Mouse (Mus musculus): ENCODE data around the gene Mras. TPM values are rescaled to one million over a fixed set of nuclear protein-coding genes. Genes with fewer than 3 reads are reported as not detected.

Gene Mras
- polyA plus RNA-seq, 1 experiment from 2014 or later, result 57.9 TPM

GRCm38 (mm10) chr9:99434892-99435618, 2.1 kb downstream of the Mras start:
- H3K36me3 ChIP-seq (ENCODE audit: control insufficient read depth, insufficient read depth, low read length), result no peaks in the 10 kb centered on the region
- WGBS, result 20% methylated on average over 14 of the region's 14 CpGs
- no peaks in the 10 kb centered on the region for H3K9me3 ChIP-seq (ENCODE audit: control insufficient read depth, low read length)
- peak overlapping the region; percentile 77 for H3K4me2 ChIP-seq (ENCODE audit: low read depth, low read length)
- peak overlapping the region; percentile 95 for H3K4me3 ChIP-seq (ENCODE audit: low read depth, low read length)
- H3K9ac ChIP-seq (replicated peaks; ENCODE audit: low read depth, low read length), result peak overlapping the region; percentile 91
- peak overlapping the region; percentile 85 for H3K27ac ChIP-seq (ENCODE audit: low read depth, low read length)
- H3K4me1 ChIP-seq (ENCODE audit: control insufficient read depth, insufficient read depth, low read length), result peaks cover 27% of the 10 kb centered on the region
- H3K27me3 ChIP-seq (ENCODE audit: control insufficient read depth, insufficient read depth, low read length), result no peaks in the 10 kb centered on the region
- peak; percentile 36; the same call in 1 of the 2 replicates for ATAC-seq (ENCODE audit: low read depth)

- Histone ChIP-seq H3K9me3 (ENCODE audit: control insufficient read depth, low read length) (no peaks in the 10 kb centered on the region), H3K9ac (replicated peaks; ENCODE audit: low read depth, low read length) (no peak overlapping the region), H3K36me3 (ENCODE audit: control insufficient read depth, insufficient read depth, low read length) (no peaks in the 10 kb centered on the region), H3K4me2 (ENCODE audit: low read depth, low read length) (no peak overlapping the region), H3K4me1 (ENCODE audit: control insufficient read depth, insufficient read depth, low read length) (peaks cover 26% of the 10 kb centered on the region), H3K4me3 (ENCODE audit: low read depth, low read length) (no peak overlapping the region), H3K27me3 (ENCODE audit: control insufficient read depth, insufficient read depth, low read length) (no peaks in the 10 kb centered on the region), H3K27ac (ENCODE audit: low read depth, low read length) (no peak overlapping the region)
- ATAC-seq (ENCODE audit: low read depth), result no peak
- WGBS, result 85% methylated on average over 4 of the region's 4 CpGs
Observed at GRCm38 (mm10) chr9:99432478-99432877, 4.7 kb downstream of the Mras start.

- H3K4me1 ChIP-seq (ENCODE audit: control insufficient read depth, insufficient read depth, low read length), result peaks cover 22% of the 10 kb centered on the region
- WGBS, result 73% methylated on average over 6 of the region's 6 CpGs
- ATAC-seq (ENCODE audit: low read depth), result no peak
- no peak overlapping the region for H3K4me2 ChIP-seq (ENCODE audit: low read depth, low read length)
- no peak overlapping the region for H3K27ac ChIP-seq (ENCODE audit: low read depth, low read length)
- no peaks in the 10 kb centered on the region for H3K36me3 ChIP-seq (ENCODE audit: control insufficient read depth, insufficient read depth, low read length)
- no peaks in the 10 kb centered on the region for H3K27me3 ChIP-seq (ENCODE audit: control insufficient read depth, insufficient read depth, low read length)
- no peaks in the 10 kb centered on the region for H3K9me3 ChIP-seq (ENCODE audit: control insufficient read depth, low read length)
- H3K4me3 ChIP-seq (ENCODE audit: low read depth, low read length), result no peak overlapping the region
- no peak overlapping the region for H3K9ac ChIP-seq (replicated peaks; ENCODE audit: low read depth, low read length)
Observed at GRCm38 (mm10) chr9:99431963-99432362, 5.2 kb downstream of the Mras start.

GRCm38 (mm10) chr9:99431346-99431745, 5.8 kb downstream of the Mras start:
- Histone ChIP-seq H3K4me3 (ENCODE audit: low read depth, low read length) (no peak overlapping the region), H3K36me3 (ENCODE audit: control insufficient read depth, insufficient read depth, low read length) (no peaks in the 10 kb centered on the region), H3K9me3 (ENCODE audit: control insufficient read depth, low read length) (no peaks in the 10 kb centered on the region), H3K27me3 (ENCODE audit: control insufficient read depth, insufficient read depth, low read length) (no peaks in the 10 kb centered on the region), H3K9ac (replicated peaks; ENCODE audit: low read depth, low read length) (no peak overlapping the region), H3K4me1 (ENCODE audit: control insufficient read depth, insufficient read depth, low read length) (peaks cover 22% of the 10 kb centered on the region), H3K27ac (ENCODE audit: low read depth, low read length) (no peak overlapping the region), H3K4me2 (ENCODE audit: low read depth, low read length) (no peak overlapping the region)
- 93% methylated on average over 8 of the region's 8 CpGs for WGBS
- ATAC-seq (ENCODE audit: low read depth), result no peak

GRCm38 (mm10) chr9:99430806-99431205, 6.4 kb downstream of the Mras start:
- Histone ChIP-seq H3K27ac (ENCODE audit: low read depth, low read length) (no peak overlapping the region), H3K9me3 (ENCODE audit: control insufficient read depth, low read length) (no peaks in the 10 kb centered on the region), H3K27me3 (ENCODE audit: control insufficient read depth, insufficient read depth, low read length) (no peaks in the 10 kb centered on the region), H3K36me3 (ENCODE audit: control insufficient read depth, insufficient read depth, low read length) (no peaks in the 10 kb centered on the region), H3K4me2 (ENCODE audit: low read depth, low read length) (no peak overlapping the region), H3K4me3 (ENCODE audit: low read depth, low read length) (no peak overlapping the region), H3K4me1 (ENCODE audit: control insufficient read depth, insufficient read depth, low read length) (peaks cover 22% of the 10 kb centered on the region), H3K9ac (replicated peaks; ENCODE audit: low read depth, low read length) (no peak overlapping the region)
- ATAC-seq (ENCODE audit: low read depth), result no peak
- WGBS, result 86% methylated on average over 6 of the region's 6 CpGs

- H3K9ac ChIP-seq (replicated peaks; ENCODE audit: low read depth, low read length), result no peak overlapping the region
- ATAC-seq (ENCODE audit: low read depth), result no peak
- H3K27ac ChIP-seq (ENCODE audit: low read depth, low read length), result no peak overlapping the region
- H3K36me3 ChIP-seq (ENCODE audit: control insufficient read depth, insufficient read depth, low read length), result no peaks in the 10 kb centered on the region
- no peaks in the 10 kb centered on the region for H3K27me3 ChIP-seq (ENCODE audit: control insufficient read depth, insufficient read depth, low read length)
- 84% methylated on average over 3 of the region's 3 CpGs for WGBS
- no peak overlapping the region for H3K4me3 ChIP-seq (ENCODE audit: low read depth, low read length)
- no peak overlapping the region for H3K4me2 ChIP-seq (ENCODE audit: low read depth, low read length)
- peaks cover 17% of the 10 kb centered on the region for H3K4me1 ChIP-seq (ENCODE audit: control insufficient read depth, insufficient read depth, low read length)
- H3K9me3 ChIP-seq (ENCODE audit: control insufficient read depth, low read length), result no peaks in the 10 kb centered on the region
Observed at GRCm38 (mm10) chr9:99429845-99430244, 7.3 kb downstream of the Mras start.

- H3K27me3 ChIP-seq (ENCODE audit: control insufficient read depth, insufficient read depth, low read length), result no peaks in the 10 kb centered on the region
- whole genome bisulfite sequencing, result 80% methylated on average over 11 of the region's 11 CpGs
- no peak overlapping the region for H3K9ac ChIP-seq (replicated peaks; ENCODE audit: low read depth, low read length)
- no peaks in the 10 kb centered on the region for H3K36me3 ChIP-seq (ENCODE audit: control insufficient read depth, insufficient read depth, low read length)
- no peak overlapping the region for H3K4me3 ChIP-seq (ENCODE audit: low read depth, low read length)
- no peak overlapping the region for H3K27ac ChIP-seq (ENCODE audit: low read depth, low read length)
- H3K4me1 ChIP-seq (ENCODE audit: control insufficient read depth, insufficient read depth, low read length), result peaks cover 8% of the 10 kb centered on the region; the same call in 1 of the 2 replicates
- H3K9me3 ChIP-seq (ENCODE audit: control insufficient read depth, low read length), result no peaks in the 10 kb centered on the region
- ATAC-seq (ENCODE audit: low read depth), result no peak
- H3K4me2 ChIP-seq (ENCODE audit: low read depth, low read length), result no peak overlapping the region
Observed at GRCm38 (mm10) chr9:99428601-99429331, 8.4 kb downstream of the Mras start.

GRCm38 (mm10) chr9:99425262-99425661, 11.9 kb downstream of the Mras start:
- no peak overlapping the region for H3K4me2 ChIP-seq (ENCODE audit: low read depth, low read length)
- ATAC-seq (ENCODE audit: low read depth), result no peak
- H3K36me3 ChIP-seq (ENCODE audit: control insufficient read depth, insufficient read depth, low read length), result no peaks in the 10 kb centered on the region
- H3K27me3 ChIP-seq (ENCODE audit: control insufficient read depth, insufficient read depth, low read length), result no peaks in the 10 kb centered on the region
- H3K27ac ChIP-seq (ENCODE audit: low read depth, low read length), result no peak overlapping the region
- no peaks in the 10 kb centered on the region for H3K4me1 ChIP-seq (ENCODE audit: control insufficient read depth, insufficient read depth, low read length)
- no peak overlapping the region for H3K4me3 ChIP-seq (ENCODE audit: low read depth, low read length)
- no peaks in the 10 kb centered on the region for H3K9me3 ChIP-seq (ENCODE audit: control insufficient read depth, low read length)
- 53% methylated on average over 9 of the region's 9 CpGs for WGBS
- no peak overlapping the region for H3K9ac ChIP-seq (replicated peaks; ENCODE audit: low read depth, low read length)

- H3K27me3 ChIP-seq (ENCODE audit: control insufficient read depth, insufficient read depth, low read length), result no peaks in the 10 kb centered on the region
- H3K4me3 ChIP-seq (ENCODE audit: low read depth, low read length), result no peak overlapping the region
- 0 out of 2 replicates have a peak, but pooled peaks have one; percentile 26 for ATAC-seq (ENCODE audit: low read depth)
- no peak overlapping the region for H3K27ac ChIP-seq (ENCODE audit: low read depth, low read length)
- no peaks in the 10 kb centered on the region for H3K9me3 ChIP-seq (ENCODE audit: control insufficient read depth, low read length)
- H3K9ac ChIP-seq (replicated peaks; ENCODE audit: low read depth, low read length), result no peak overlapping the region
- no peaks in the 10 kb centered on the region for H3K4me1 ChIP-seq (ENCODE audit: control insufficient read depth, insufficient read depth, low read length)
- no peaks in the 10 kb centered on the region for H3K36me3 ChIP-seq (ENCODE audit: control insufficient read depth, insufficient read depth, low read length)
- 77% methylated on average over 4 of the region's 4 CpGs for WGBS
- H3K4me2 ChIP-seq (ENCODE audit: low read depth, low read length), result no peak overlapping the region
Observed at GRCm38 (mm10) chr9:99424574-99424863, 12.7 kb downstream of the Mras start.

Data from neural tube, embryonic 14.5 days (tissue).